10 mouse cellular contexts compared by ENCODE assay signal in genomic region chr14:59646826-59647697, GRCm38 (mm10). TPM values are rescaled to one million over a fixed set of nuclear protein-coding genes. Genes with fewer than 3 reads are reported as not detected.
DNase-seq lines count a peak whose midpoint lies in the region; ATAC-seq lines count a peak whose summit lies in the region.
"Had no signal": no experiment of that assay in that cellular context is flagged by ENCODE, and none has a peak within 500 bp of the region (broad histone marks: within the 10 kb centered on the region; RNA-seq: fewer than 3 reads in every experiment).

No protein-coding gene starts in this region.

- no peaks in the 10 kb centered on the region for H3K27me3 ChIP-seq in kidney, embryonic 16.5 days (ENCODE audit: insufficient read depth, low read length)

- 41% methylated on average over 16 of the region's 16 CpGs for WGBS in kidney, embryonic 16.5 days

- ATAC-seq in kidney, embryonic 16.5 days (ENCODE audit: low FRiP score, low TSS enrichment) = peak; percentile 49; the same call in 1 of the 2 replicates
- peak; percentile 51; the same call in 1 of the 2 replicates for ATAC-seq in megakaryocyte, adult 5-6 weeks (ENCODE audit: poor library complexity, severe bottlenecking)

- H3K4me3 ChIP-seq in kidney, embryonic 16.5 days (ENCODE audit: low read length) = no peak overlapping the region

- peaks cover 24% of the 10 kb centered on the region for H3K4me1 ChIP-seq in kidney, embryonic 16.5 days (ENCODE audit: insufficient read depth, low read length)

- H3K9me3 ChIP-seq in kidney, embryonic 16.5 days (ENCODE audit: low read length) = no peaks in the 10 kb centered on the region

- no peak overlapping the region for H3K9ac ChIP-seq in kidney, embryonic 16.5 days (replicated peaks; ENCODE audit: low read length)

- H3K36me3 ChIP-seq in kidney, embryonic 16.5 days (ENCODE audit: insufficient read depth, low read length) = no peaks in the 10 kb centered on the region

- DNase-seq in adrenal gland, adult (ENCODE audit: inconsistent age in 2 of 2, low spot score in 1 of 2) = peak; percentile 40 to 73
- DNase-seq in adrenal gland, postnatal 4 days (ENCODE audit: low spot score in 2 of 2) = no peak
- DNase-seq in kidney, postnatal 10 days = no peak
- DNase-seq in adrenal gland, postnatal 36 days = peak; percentile 58 to 63
- no peak for DNase-seq in adipocyte (ENCODE audit: low spot score)
- DNase-seq in urinary bladder, adult 18-20 months (ENCODE audit: low spot score in 2 of 2) = no peak
- DNase-seq: embryo, embryonic 11 days; kidney, adult 9 months had no signal

- H3K4me2 ChIP-seq in kidney, embryonic 16.5 days (replicated peaks; ENCODE audit: low read depth, low read length) = no peak overlapping the region

- H3K27ac ChIP-seq in kidney, embryonic 16.5 days (ENCODE audit: low read length) = 0 out of 2 replicates have a peak overlapping the region, but pooled peaks have one; percentile 27

RNA-seq across cellular contexts. Expression of gene Shisa2, which starts 22.0 kb away (rescaled TPM):
- 1 to 10 TPM; 5.5 to 8.2 TPM for total RNA-seq in adrenal gland, postnatal 4 days (2021)
- 12.8 and 13.0 TPM in 2 replicates for polyA plus RNA-seq in kidney, embryonic 16.5 days (2015; fragmentation: Nextera tagmentation; extraction: Ambion mirVana)
- total RNA-seq in adrenal gland, postnatal 36 days (2021) = 1 to 10 TPM; 1.1 to 1.4 TPM
- total RNA-seq in megakaryocyte, adult 5-6 weeks (2015) = 0.14 TPM in 1 of 2 replicates, not detected in the other
- 0.04 and 0.07 TPM in 2 replicates for total RNA-seq in megakaryocyte, adult 5-6 weeks (2017)

RNA-seq across cellular contexts. Expression of gene Cdadc1, which starts 49.3 kb away (rescaled TPM):
- 10 to 100 TPM; 63.7 to 64.2 TPM for total RNA-seq in adrenal gland, postnatal 4 days (2021)
- polyA plus RNA-seq in kidney, embryonic 16.5 days (2015; fragmentation: Nextera tagmentation; extraction: Ambion mirVana) = 38.9 and 41.7 TPM in 2 replicates
- total RNA-seq in adrenal gland, postnatal 36 days (2021) = 10 to 100 TPM; 66.3 to 74.2 TPM
- 27.9 and 31.8 TPM in 2 replicates for total RNA-seq in megakaryocyte, adult 5-6 weeks (2015)
- 10.0 and 14.3 TPM in 2 replicates for total RNA-seq in megakaryocyte, adult 5-6 weeks (2017)

Comparison
In these comparisons a context has a peak if more than half of its experiments do, and no peak if none do; other contexts are left out.
1. DNase-seq: peak in adrenal gland, adult (2 of 2) and adrenal gland, postnatal 36 days (2 of 2); none in adrenal gland, postnatal 4 days (0 of 2), kidney, postnatal 10 days (single experiment), adipocyte (single experiment) and urinary bladder, adult 18-20 months (0 of 2).